Mouse (Mus musculus) right cerebral cortex, adult 2 months (tissue): ENCODE results near the gene Klc4.

Experiments used
- DNase-seq, 2 experiments: peaks; one replicate each; pipeline ENCODE4 v3.0.0; 2021 to 2022; ENCODE audit warnings: low spot score in 2 of 2

Klc4 gene

DNA sequence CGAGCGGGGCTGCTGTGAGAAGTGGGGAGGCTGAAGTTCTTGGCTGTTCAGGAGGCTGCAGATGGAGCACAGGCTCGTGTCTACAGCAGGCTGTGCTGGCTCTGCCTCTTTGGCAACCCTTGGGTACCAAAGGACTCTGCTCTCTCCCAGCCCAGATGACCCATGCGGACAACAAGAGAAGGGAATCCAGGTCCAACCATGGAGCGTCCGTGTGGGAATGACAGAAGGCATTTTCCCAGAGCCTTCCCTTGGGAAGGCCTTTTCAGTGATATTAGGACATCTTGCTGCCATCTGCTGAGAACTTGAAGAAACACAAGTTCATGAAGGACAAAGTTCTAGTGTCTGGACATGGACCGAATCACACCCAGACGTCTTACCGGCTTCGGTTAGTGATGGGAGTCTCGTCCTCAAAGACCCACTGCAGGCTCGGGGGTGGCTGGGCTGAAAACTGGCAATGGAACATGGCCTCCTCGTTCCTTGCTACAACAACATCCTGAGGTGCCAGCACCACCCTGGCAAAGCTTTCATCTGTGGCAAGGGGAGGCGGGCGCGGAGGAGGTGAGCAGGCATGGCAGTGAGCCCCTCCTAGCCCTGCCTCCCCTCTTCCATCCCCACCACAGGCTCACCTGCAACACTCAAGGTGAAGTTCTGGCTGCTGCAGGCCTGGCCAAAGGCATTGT, 56.0 kb downstream of the Klc4 start:
- DNase-seq = no peak

DNA sequence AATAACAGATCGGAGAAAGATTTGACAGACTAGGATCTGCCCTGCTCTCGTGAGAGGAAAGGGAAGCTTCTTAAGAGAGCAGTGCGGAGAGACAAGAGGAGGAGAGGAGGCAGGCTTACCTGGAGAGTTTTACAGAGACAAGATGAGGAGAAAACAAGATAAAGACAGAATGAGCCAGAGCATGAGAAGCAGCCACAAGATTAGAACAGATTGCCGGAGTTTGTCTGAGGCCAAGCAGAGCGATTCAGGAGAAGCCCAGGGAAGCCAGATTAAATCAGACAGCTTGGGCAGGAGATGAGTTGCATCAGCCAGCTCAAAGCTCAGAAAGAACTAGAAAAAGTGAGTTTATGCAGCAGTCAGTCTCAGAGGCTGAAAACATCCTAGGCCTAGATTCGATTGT, 56.9 kb downstream of the Klc4 start:
- DNase-seq = no peak

DNA sequence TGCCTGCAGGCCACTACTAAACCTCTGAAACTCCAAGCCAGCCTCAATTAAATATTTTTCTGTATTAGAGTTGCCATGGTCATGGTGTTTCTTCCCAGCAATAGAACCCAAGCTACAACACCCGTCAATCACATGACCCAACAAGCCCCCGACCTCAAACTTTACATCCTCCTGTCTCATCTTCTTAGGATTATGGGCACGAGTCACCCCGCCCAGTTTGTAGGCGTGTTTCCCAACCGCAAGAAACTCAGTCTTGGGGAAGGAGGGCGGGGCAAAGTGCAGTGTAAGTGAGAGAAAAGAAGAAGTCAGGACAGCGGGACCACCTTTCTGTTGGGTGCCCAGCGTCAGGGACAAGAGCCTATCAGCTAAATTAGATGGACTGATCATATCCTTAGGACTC, 57.6 kb downstream of the Klc4 start:
- no peak for DNase-seq

DNA sequence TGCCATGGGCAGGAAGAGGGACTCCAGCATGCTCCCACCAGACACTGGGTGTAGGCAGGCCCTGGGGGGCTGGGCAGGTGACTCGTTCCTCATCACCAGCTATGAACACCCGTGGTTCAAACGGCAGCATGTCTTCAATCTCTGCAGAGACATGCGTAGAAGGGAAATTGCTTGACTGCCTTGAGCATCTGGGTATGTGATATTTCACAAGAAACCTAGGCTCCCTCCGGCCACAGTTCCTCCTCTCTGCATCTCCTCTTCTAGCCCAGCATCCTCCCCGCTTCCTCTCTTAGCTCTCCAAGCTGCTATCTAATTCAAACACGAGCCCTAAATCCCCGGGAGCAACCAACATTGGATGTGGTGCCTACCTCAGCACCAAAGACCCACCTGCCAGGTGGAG, 59.5 kb downstream of the Klc4 start:
- no peak for DNase-seq
